Mouse (Mus musculus) ES-E14 (cell line): ENCODE measurements at regions not wholly inside any gene's neighbourhood (a gene's known extent, or its start where the extent isn't known, plus 50 kb on each side); places are given as distances from the start of the nearest gene placed in this dataset.

Experiments
- DNase-seq: peaks from one replicate; pipeline ENCODE4 v3.0.0-alpha.2; 2013; ENCODE audit warnings: low read depth, low spot score
- H3K27ac ChIP-seq: 2 replicates; pipeline ENCODE4 v1.5.1; 2012; ENCODE audit warnings: low read depth, mild to moderate bottlenecking, low read length, moderate library complexity, mixed read lengths; ENCODE audit not compliant: poor library complexity, insufficient read depth, severe bottlenecking
- H3K36me3 ChIP-seq: 2 replicates; pipeline ENCODE4 v1.6.1; 2012; ENCODE audit warnings: mild to moderate bottlenecking, low read length, moderate library complexity, mixed read lengths; ENCODE audit not compliant: control insufficient read depth, poor library complexity, insufficient read depth, severe bottlenecking
- H3K4me1 ChIP-seq, 2 experiments: fragments of 150-350 bp in 1 of 2; sonication (generic) in 1 of 2; 2 replicates each; pipeline ENCODE4 v1.6.1; 2012; ENCODE audit warnings: low read length in 2 of 2, mild to moderate bottlenecking in 1 of 2, mixed read lengths in 1 of 2; ENCODE audit not compliant: control insufficient read depth in 2 of 2, insufficient read depth in 2 of 2, poor library complexity in 1 of 2
- H3K4me3 ChIP-seq, 2 experiments: fragments of 150-350 bp in 1 of 2; sonication (generic) in 1 of 2; 2 replicates each; pipeline ENCODE4 v1.5.1; 2012; ENCODE audit warnings: low read length in 2 of 2, low read depth in 1 of 2, mild to moderate bottlenecking in 1 of 2, mixed read lengths in 1 of 2; ENCODE audit not compliant: insufficient read depth in 1 of 2, poor library complexity in 1 of 2, severe bottlenecking in 1 of 2
- H3K9ac ChIP-seq: 2 replicates; pipeline ENCODE4 v1.6.1; 2012; ENCODE audit warnings: low read depth, mild to moderate bottlenecking, low read length, mixed read lengths; ENCODE audit not compliant: poor library complexity, insufficient read depth, severe bottlenecking
- H3K9me3 ChIP-seq: fragments of 150-350 bp; sonication (generic); 2 replicates; pipeline ENCODE4 v1.6.1; 2012; ENCODE audit warnings: low read depth, mild to moderate bottlenecking, low read length; ENCODE audit not compliant: control insufficient read depth, insufficient read depth
- CHD2 ChIP-seq: IDR thresholded peaks from 2 replicates; pipeline ENCODE4 v1.6.1; 2014; ENCODE audit warnings: mild to moderate bottlenecking, low read depth, low read length, inconsistent platforms
- HCFC1 ChIP-seq: IDR thresholded peaks from 2 replicates; pipeline ENCODE4 v1.6.1; 2012; ENCODE audit warnings: low read length, inconsistent platforms, borderline replicate concordance; ENCODE audit not compliant: insufficient read depth
- MAFK ChIP-seq: IDR thresholded peaks from 2 replicates; pipeline ENCODE4 v1.6.1; 2014; ENCODE audit warnings: mild to moderate bottlenecking, low read depth, low read length, inconsistent platforms; ENCODE audit not compliant: insufficient read depth
- ZC3H11A ChIP-seq: IDR thresholded peaks from 2 replicates; pipeline ENCODE4 v1.6.1; 2012; ENCODE audit warnings: low read depth, mild to moderate bottlenecking, inconsistent platforms, low read length, borderline replicate concordance
- ZNF384 ChIP-seq: IDR thresholded peaks from 2 replicates; pipeline ENCODE4 v1.6.1; 2012; ENCODE audit warnings: low read depth, low read length, inconsistent platforms
- in situ Hi-C, 2 experiments: fragments of 600-800 bp; cut with MboI; formaldehyde crosslinking; loops; one replicate each; pipeline ENCODE4 v1.15.1; 2025; ENCODE audit warnings: low sequenced_read_pairs in 2 of 2, inconsistent platforms in 1 of 2; ENCODE audit not compliant: unreplicated experiment in 2 of 2

DNA sequence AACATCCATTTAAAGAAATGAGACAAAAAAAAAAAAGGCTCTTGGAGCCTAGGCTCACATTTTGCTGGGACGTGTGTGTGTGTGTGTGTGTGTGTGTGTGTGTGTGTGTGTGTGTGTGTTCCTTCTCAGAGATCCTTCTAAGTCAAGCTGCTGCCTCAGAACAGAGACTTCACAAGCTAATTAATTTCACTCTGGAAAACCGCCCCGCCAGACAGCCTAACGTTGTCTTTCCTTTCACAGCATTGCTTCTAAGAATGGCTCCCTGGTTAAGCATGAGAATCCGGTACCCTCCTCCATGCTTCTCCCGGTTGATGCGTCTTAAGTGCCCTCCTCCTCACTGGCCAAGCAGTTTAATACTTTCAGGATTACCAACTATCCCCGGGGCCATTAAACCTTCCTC lies 64.3 kb upstream of the Fzd10 start:
- H3K4me1 ChIP-seq, result 0 out of 4 replicates have a peak, but pooled peaks cover 0 to 3% of the 10 kb centered on the region in 2 experiments
- no peaks in the 10 kb centered on the region for H3K9me3 ChIP-seq
- H3K9ac ChIP-seq, result no peak overlapping the region
- in situ Hi-C loops, result no loop called here
- no peaks in the 10 kb centered on the region for H3K36me3 ChIP-seq
- no peak for DNase-seq
- H3K27ac ChIP-seq, result no peak overlapping the region
- H3K4me3 ChIP-seq, result no peak overlapping the region
- TF ChIP-seq CHD2 (no peak), ZNF384 (peak; percentile 53; the same call in 1 of the 2 replicates)

- Histone ChIP-seq H3K9me3 (no peaks in the 10 kb centered on the region), H3K9ac (no peak overlapping the region; the same call in 1 of the 2 replicates), H3K36me3 (no peaks in the 10 kb centered on the region), H3K4me3 (no peak overlapping the region), H3K27ac (no peak overlapping the region), H3K4me1 (no peaks in the 10 kb centered on the region)
- no peak for TF ChIP-seq ZNF384
- TF ChIP-seq ZC3H11A, result no peak
- no peak for TF ChIP-seq MAFK
- TF ChIP-seq CHD2, result no peak
- no peak for TF ChIP-seq HCFC1
- DNase-seq, result peak; percentile 67
- in situ Hi-C loops, result no loop called here
These were observed 73.4 kb upstream of the Fzd10 start for GRCm38 (mm10) chr5:128527241-128527640.

DNA sequence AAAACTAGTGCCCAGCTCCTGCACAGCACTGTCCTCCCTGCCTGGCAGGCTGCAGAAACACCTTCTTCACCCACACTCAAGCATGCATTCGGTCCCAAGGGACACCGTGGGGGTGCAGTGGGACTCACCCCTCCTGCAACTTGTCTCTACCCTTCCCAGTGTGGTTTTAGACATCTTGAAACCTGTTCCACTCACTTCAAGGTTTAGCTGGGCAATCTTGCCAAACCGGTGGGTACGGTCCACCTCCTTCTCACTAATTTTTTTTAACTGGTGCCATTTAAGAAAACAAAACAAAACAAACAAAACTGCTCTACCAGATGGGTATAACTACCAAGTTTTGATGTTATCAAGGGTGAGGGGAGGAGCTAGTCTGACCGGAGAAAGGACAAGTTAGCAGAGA lies 74.2 kb upstream of the Fzd10 start:
- H3K4me1 ChIP-seq, result no peaks in the 10 kb centered on the region
- no peak for DNase-seq
- TF ChIP-seq ZNF384, result no peak
- no peak for TF ChIP-seq ZC3H11A
- TF ChIP-seq CHD2, result no peak
- no peak for TF ChIP-seq HCFC1
- TF ChIP-seq MAFK, result no peak
- in situ Hi-C loops, result no loop called here
- no peak overlapping the region for H3K9ac ChIP-seq
- no peaks in the 10 kb centered on the region for H3K9me3 ChIP-seq
- no peaks in the 10 kb centered on the region for H3K36me3 ChIP-seq
- H3K4me3 ChIP-seq, result no peak overlapping the region
- H3K27ac ChIP-seq, result no peak overlapping the region

- H3K4me3 ChIP-seq, result no peak overlapping the region
- TF ChIP-seq CHD2 (no peak), ZC3H11A (no peak), HCFC1 (no peak), MAFK (no peak), ZNF384 (no peak)
- no peaks in the 10 kb centered on the region for H3K4me1 ChIP-seq
- no peaks in the 10 kb centered on the region for H3K36me3 ChIP-seq
- DNase-seq, result no peak
- H3K27ac ChIP-seq, result no peak overlapping the region
- in situ Hi-C loops, result loop anchor here in 1 of 2 experiments (5.0 kb wide), 1 partner anchor 138 kb away; no protein-coding TSS in a partner anchor
- no peak overlapping the region for H3K9ac ChIP-seq
- no peaks in the 10 kb centered on the region for H3K9me3 ChIP-seq
These were observed 76.0 kb upstream of the Fzd10 start for GRCm38 (mm10) chr5:128524377-128525280.

DNA sequence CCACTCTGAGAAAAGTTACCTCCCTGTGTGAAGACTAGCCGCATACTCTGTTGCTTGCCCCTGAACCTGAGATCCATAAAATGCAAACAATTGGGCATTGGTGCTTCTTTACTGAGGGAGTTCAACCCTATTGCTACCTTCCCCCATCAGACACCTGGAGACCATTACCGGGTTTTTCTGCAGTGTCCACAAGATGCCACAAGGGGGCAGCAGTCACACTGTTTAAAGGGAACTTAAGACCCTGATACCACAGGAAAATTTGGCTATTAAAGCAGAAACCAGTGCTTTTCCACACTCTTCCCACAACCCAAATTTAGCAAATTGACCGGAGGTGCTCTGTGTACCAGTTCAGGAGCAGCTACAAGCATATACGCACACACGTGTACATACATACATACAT lies 78.0 kb upstream of the Fzd10 start:
- no peak overlapping the region for H3K27ac ChIP-seq
- H3K9me3 ChIP-seq, result no peaks in the 10 kb centered on the region
- no peaks in the 10 kb centered on the region for H3K36me3 ChIP-seq
- no peak overlapping the region for H3K9ac ChIP-seq
- no peaks in the 10 kb centered on the region for H3K4me1 ChIP-seq
- no peak overlapping the region for H3K4me3 ChIP-seq
- in situ Hi-C loops, result loop anchor here in 1 of 2 experiments (5.0 kb wide), 1 partner anchor 140 kb away; no protein-coding TSS in a partner anchor
- peak; percentile 28; the same call in 1 of the 2 replicates for TF ChIP-seq ZC3H11A
- no peak for TF ChIP-seq ZNF384
- TF ChIP-seq CHD2, result no peak
- TF ChIP-seq HCFC1, result no peak
- DNase-seq, result peak; percentile 81
